Mouse (Mus musculus) liver, postnatal 0 days (tissue): ENCODE results near the gene Sohlh1.

Experiments
- CTCF ChIP-seq: sonication (generic); IDR thresholded peaks from 2 replicates; pipeline ENCODE4 v1.5.1; 2016; ENCODE audit warnings: antibody characterized with exemption, low read depth
- EP300 ChIP-seq: IDR thresholded peaks from 2 replicates; pipeline ENCODE4 v1.6.1; 2016; ENCODE audit warnings: antibody characterized with exemption, low read depth, mild to moderate bottlenecking

GRCm38 (mm10) chr2:25892440-25892839 lies 45.4 kb upstream of the Sohlh1 start:
- TF ChIP-seq EP300, result no peak
- 0 out of 2 replicates have a peak, but pooled peaks have one; percentile 8 for TF ChIP-seq CTCF
